Mouse (Mus musculus): ENCODE data around the gene Rpl18. TPM values are rescaled to one million over a fixed set of nuclear protein-coding genes. Genes with fewer than 3 reads are reported as not detected.

The Rpl18 gene
- total RNA-seq, 1 experiment from 2014 or later = 964 TPM

GRCm38 (mm10) chr7:45713881-45714520 lies 1.3 kb upstream of the Rpl18 start:
- DNase-seq = no peak

GRCm38 (mm10) chr7:45714630-45715089 lies 597 bp upstream of the Rpl18 start:
- DNase-seq = no peak

- no peak for DNase-seq
Observed at GRCm38 (mm10) chr7:45715741-45716459, 643 bp downstream of the Rpl18 start.

- no peak for DNase-seq
Observed at GRCm38 (mm10) chr7:45716460-45716857, 1.2 kb downstream of the Rpl18 start.

- no peak for DNase-seq
Observed at GRCm38 (mm10) chr7:45716952-45717917, 2.0 kb downstream of the Rpl18 start.

GRCm38 (mm10) chr7:45717918-45718297 lies 2.7 kb downstream of the Rpl18 start, which contains the start of gene Sphk2:
Sphk2 (minus strand) TSS chr7:45718002.
- peak; percentile 98 for DNase-seq

- DNase-seq = no peak
Observed at GRCm38 (mm10) chr7:45718331-45718730, 3.1 kb downstream of the Rpl18 start.

GRCm38 (mm10) chr7:45719180-45719579 lies 3.9 kb downstream of the Rpl18 start:
- DNase-seq = no peak

- no peak for DNase-seq
Observed at GRCm38 (mm10) chr7:45719738-45720412, 4.6 kb downstream of the Rpl18 start.

- no peak for DNase-seq
Observed at GRCm38 (mm10) chr7:45720413-45721233, 5.4 kb downstream of the Rpl18 start, which contains the start of gene Fam83e. Fam83e (plus strand) TSS chr7:45721212.

- no peak for DNase-seq
Observed at GRCm38 (mm10) chr7:45721234-45721571, 5.9 kb downstream of the Rpl18 start.

- no peak for DNase-seq
Observed at GRCm38 (mm10) chr7:45721642-45722347, 6.5 kb downstream of the Rpl18 start.

GRCm38 (mm10) chr7:45722348-45722713 lies 7.1 kb downstream of the Rpl18 start:
- DNase-seq = no peak

GRCm38 (mm10) chr7:45723301-45723700 lies 8.0 kb downstream of the Rpl18 start:
- DNase-seq = no peak

- no peak for DNase-seq
Observed at GRCm38 (mm10) chr7:45723781-45724180, 8.5 kb downstream of the Rpl18 start.

GRCm38 (mm10) chr7:45725151-45725550 lies 9.9 kb downstream of the Rpl18 start:
- DNase-seq = no peak

GRCm38 (mm10) chr7:45725713-45726112 lies 10.5 kb downstream of the Rpl18 start, which contains the start of gene Spaca4:
Spaca4 (minus strand) TSS chr7:45725813.
- DNase-seq = no peak

- DNase-seq = no peak
Observed at GRCm38 (mm10) chr7:45726419-45726818, 11.2 kb downstream of the Rpl18 start.

GRCm38 (mm10) chr7:45727625-45728024 lies 12.4 kb downstream of the Rpl18 start:
- DNase-seq = no peak

GRCm38 (mm10) chr7:45730727-45731431 lies 15.6 kb downstream of the Rpl18 start:
- DNase-seq = peak; percentile 64

All from adrenal gland, postnatal 25 days (tissue).